In the genomic region with DNA sequence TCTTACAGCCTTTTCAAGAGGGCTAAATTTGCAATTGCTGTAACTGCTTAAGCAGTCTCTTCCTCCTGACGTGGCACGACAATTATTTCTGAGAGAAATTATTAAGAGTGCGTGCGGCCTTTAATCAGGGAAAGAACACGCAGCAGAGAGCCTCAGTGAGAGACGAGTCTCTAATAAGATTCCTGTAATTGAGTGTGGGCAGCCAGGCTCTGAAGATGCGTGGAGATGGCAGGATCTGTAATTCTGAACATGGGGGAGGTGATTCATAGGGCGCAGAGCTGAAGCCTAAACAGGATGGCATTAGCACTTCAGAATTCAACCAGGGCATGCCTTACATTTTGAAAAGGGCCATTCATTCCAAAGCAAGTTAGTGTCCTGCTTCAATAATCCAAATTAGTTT, we compare ENCODE assay signal across 27 mouse cellular contexts. TPM values are rescaled to one million over a fixed set of nuclear protein-coding genes. Genes with fewer than 3 reads are reported as not detected.
A peak's percentile ranks its signal among the peaks of the same experiment; 100 is the strongest.
DNase-seq lines count a peak whose midpoint lies in the region; ATAC-seq and TF ChIP-seq lines count a peak whose summit lies in the region.
"Had no signal": no experiment of that assay in that cellular context is flagged by ENCODE, and none has a peak within 500 bp of the region (broad histone marks: within the 10 kb centered on the region; RNA-seq: fewer than 3 reads in every experiment).

No protein-coding gene starts in this region.

- H3K27ac ChIP-seq in forebrain, embryonic 14.5 days (ENCODE audit: low read depth, low read length): no peak overlapping the region
- no peak overlapping the region for H3K27ac ChIP-seq in forebrain, embryonic 12.5 days
- no peak overlapping the region for H3K27ac ChIP-seq in intestine, embryonic 14.5 days (ENCODE audit: low read depth)
- H3K27ac ChIP-seq in intestine, postnatal 0 days (ENCODE audit: low read depth, low read length): no peak overlapping the region
- H3K27ac ChIP-seq in midbrain, embryonic 16.5 days (ENCODE audit: low read length): no peak overlapping the region
- H3K27ac ChIP-seq: hindbrain, embryonic 15.5 days; kidney, embryonic 15.5 days; limb, embryonic 15.5 days; liver, embryonic 14.5 days; stomach, embryonic 15.5 days had no signal

- H3K9ac ChIP-seq in forebrain, embryonic 14.5 days (ENCODE audit: low read length): no peak overlapping the region
- H3K9ac ChIP-seq in forebrain, embryonic 12.5 days: no peak overlapping the region
- H3K9ac ChIP-seq in intestine, embryonic 14.5 days (ENCODE audit: low read length): no peak overlapping the region
- no peak overlapping the region for H3K9ac ChIP-seq in intestine, postnatal 0 days (ENCODE audit: low read depth, low read length)
- H3K9ac ChIP-seq in midbrain, embryonic 16.5 days (ENCODE audit: low read depth, low read length): no peak overlapping the region
- H3K9ac ChIP-seq: heart, embryonic 12.5 days; hindbrain, embryonic 15.5 days; kidney, embryonic 15.5 days; limb, embryonic 15.5 days; liver, embryonic 14.5 days; lung, embryonic 14.5 days; stomach, embryonic 15.5 days had no signal

- no peak overlapping the region for H3K4me3 ChIP-seq in forebrain, embryonic 14.5 days (ENCODE audit: low read depth, low read length)
- no peak overlapping the region for H3K4me3 ChIP-seq in forebrain, embryonic 12.5 days (replicated peaks)
- H3K4me3 ChIP-seq in intestine, embryonic 14.5 days (ENCODE audit: low read depth, low read length): no peak overlapping the region
- no peak overlapping the region for H3K4me3 ChIP-seq in intestine, postnatal 0 days (ENCODE audit: low read depth, low read length)
- H3K4me3 ChIP-seq in midbrain, embryonic 16.5 days (ENCODE audit: low read depth, low read length): no peak overlapping the region
- H3K4me3 ChIP-seq: heart, embryonic 12.5 days; hindbrain, embryonic 15.5 days; kidney, embryonic 15.5 days; limb, embryonic 15.5 days; stomach, embryonic 15.5 days had no signal

- no peak for TF ChIP-seq CTCF in intestine, postnatal 0 days (IDR thresholded peaks at IDR 0.05; ENCODE audit: low read depth)

- no peaks in the 10 kb centered on the region for H3K9me3 ChIP-seq in forebrain, embryonic 14.5 days (replicated peaks; ENCODE audit: control insufficient read depth, low read length)
- H3K9me3 ChIP-seq in forebrain, embryonic 12.5 days: no peaks in the 10 kb centered on the region
- no peaks in the 10 kb centered on the region for H3K9me3 ChIP-seq in intestine, embryonic 14.5 days (ENCODE audit: control insufficient read depth, low read length)
- H3K9me3 ChIP-seq in intestine, postnatal 0 days (ENCODE audit: control insufficient read depth): no peaks in the 10 kb centered on the region
- no peaks in the 10 kb centered on the region for H3K9me3 ChIP-seq in midbrain, embryonic 16.5 days (replicated peaks; ENCODE audit: control insufficient read depth, low read length, poor library complexity, severe bottlenecking)
- H3K9me3 ChIP-seq: heart, embryonic 12.5 days; hindbrain, embryonic 15.5 days; kidney, embryonic 15.5 days; limb, embryonic 15.5 days; stomach, embryonic 15.5 days had no signal

- H3K4me1 ChIP-seq in forebrain, embryonic 14.5 days (ENCODE audit: control insufficient read depth, insufficient read depth, low read length): 0 out of 2 replicates have a peak, but pooled peaks cover 3% of the 10 kb centered on the region
- H3K4me1 ChIP-seq in forebrain, embryonic 12.5 days: peaks cover 4% of the 10 kb centered on the region; the same call in 1 of the 2 replicates
- H3K4me1 ChIP-seq in intestine, embryonic 14.5 days (replicated peaks; ENCODE audit: control insufficient read depth, insufficient read depth, low read length): no peaks in the 10 kb centered on the region
- H3K4me1 ChIP-seq in intestine, postnatal 0 days (replicated peaks; ENCODE audit: control insufficient read depth, insufficient read depth, low read length): no peaks in the 10 kb centered on the region
- no peaks in the 10 kb centered on the region; the same call in 1 of the 2 replicates for H3K4me1 ChIP-seq in midbrain, embryonic 16.5 days (ENCODE audit: control insufficient read depth, insufficient read depth, low read length)
- H3K4me1 ChIP-seq: heart, embryonic 12.5 days; hindbrain, embryonic 15.5 days; limb, embryonic 15.5 days; stomach, embryonic 15.5 days had no signal

- H3K27me3 ChIP-seq in forebrain, embryonic 14.5 days (replicated peaks; ENCODE audit: control insufficient read depth, insufficient read depth, low read length): no peaks in the 10 kb centered on the region
- no peaks in the 10 kb centered on the region for H3K27me3 ChIP-seq in forebrain, embryonic 12.5 days
- no peaks in the 10 kb centered on the region for H3K27me3 ChIP-seq in intestine, embryonic 14.5 days (replicated peaks; ENCODE audit: control insufficient read depth, insufficient read depth, low read length)
- H3K27me3 ChIP-seq in intestine, postnatal 0 days (replicated peaks; ENCODE audit: control insufficient read depth, insufficient read depth, low read length): no peaks in the 10 kb centered on the region
- no peaks in the 10 kb centered on the region for H3K27me3 ChIP-seq in midbrain, embryonic 16.5 days (ENCODE audit: control insufficient read depth, insufficient read depth, low read depth, low read length)
- H3K27me3 ChIP-seq: heart, embryonic 12.5 days; hindbrain, embryonic 15.5 days; kidney, embryonic 15.5 days; limb, embryonic 15.5 days; stomach, embryonic 15.5 days had no signal

- peak; percentile 29 for DNase-seq in forebrain, embryonic 14.5 days (ENCODE audit: low spot score)
- DNase-seq in intestine, embryonic 14.5 days (ENCODE audit: low spot score): peak; percentile 12
- DNase-seq in Muller cell, postnatal 12 days (ENCODE audit: inconsistent ontology term): peak; percentile 75
- no peak for DNase-seq in testis, postnatal 10 days (ENCODE audit: low spot score)
- no peak for DNase-seq in testis, postnatal 14 days (ENCODE audit: low spot score)
- DNase-seq: adrenal gland, postnatal 25 days; cerebellum, adult 11-12 months; cerebellum, postnatal 14 days; gastrocnemius, postnatal 10 days; heart, postnatal 10 days; kidney, adult 11 months; kidney, postnatal 36 days; layer of hippocampus, adult 9-11 months; lung, embryonic 14.5 days; right cerebral cortex, postnatal 4 days had no signal

- no peak overlapping the region for H3K4me2 ChIP-seq in forebrain, embryonic 14.5 days (ENCODE audit: low read length)
- no peak overlapping the region for H3K4me2 ChIP-seq in forebrain, embryonic 12.5 days
- no peak overlapping the region for H3K4me2 ChIP-seq in intestine, embryonic 14.5 days (ENCODE audit: low read length)
- H3K4me2 ChIP-seq in intestine, postnatal 0 days (replicated peaks; ENCODE audit: low read depth): no peak overlapping the region
- H3K4me2 ChIP-seq in midbrain, embryonic 16.5 days (ENCODE audit: low read length): no peak overlapping the region
- H3K4me2 ChIP-seq: heart, embryonic 12.5 days; hindbrain, embryonic 15.5 days; kidney, embryonic 15.5 days; limb, embryonic 15.5 days; lung, embryonic 14.5 days; stomach, embryonic 15.5 days had no signal

- WGBS in forebrain, embryonic 14.5 days: 27% methylated on average over 8 of the region's 8 CpGs
- 56% methylated on average over 8 of the region's 8 CpGs for WGBS in forebrain, embryonic 12.5 days
- 71% methylated on average over 8 of the region's 8 CpGs for WGBS in intestine, embryonic 14.5 days
- WGBS in intestine, postnatal 0 days: 83% methylated on average over 8 of the region's 8 CpGs
- 39% methylated on average over 8 of the region's 8 CpGs for WGBS in midbrain, embryonic 16.5 days

- H3K36me3 ChIP-seq in forebrain, embryonic 14.5 days (ENCODE audit: control insufficient read depth, insufficient read depth, low read length): no peaks in the 10 kb centered on the region
- H3K36me3 ChIP-seq in forebrain, embryonic 12.5 days (replicated peaks): no peaks in the 10 kb centered on the region
- H3K36me3 ChIP-seq in intestine, embryonic 14.5 days (ENCODE audit: control insufficient read depth, insufficient read depth, low read length): no peaks in the 10 kb centered on the region
- H3K36me3 ChIP-seq in intestine, postnatal 0 days (ENCODE audit: control insufficient read depth, insufficient read depth): no peaks in the 10 kb centered on the region
- H3K36me3 ChIP-seq in midbrain, embryonic 16.5 days (ENCODE audit: control insufficient read depth, insufficient read depth, low read length): no peaks in the 10 kb centered on the region
- H3K36me3 ChIP-seq: heart, embryonic 12.5 days; hindbrain, embryonic 15.5 days; kidney, embryonic 15.5 days; limb, embryonic 15.5 days; stomach, embryonic 15.5 days had no signal

- no peak for ATAC-seq in forebrain, embryonic 14.5 days
- ATAC-seq in forebrain, embryonic 12.5 days (ENCODE audit: low FRiP score): no peak
- ATAC-seq in intestine, embryonic 14.5 days (replicated peaks; ENCODE audit: low FRiP score, low TSS enrichment, low read depth): no peak
- no peak for ATAC-seq in intestine, postnatal 0 days
- ATAC-seq in midbrain, embryonic 16.5 days: peak; percentile 67

RNA-seq across cellular contexts. Expression of a gene that starts 58.0 kb away (rescaled TPM):
- not detected in 2 replicates for polyA plus RNA-seq in forebrain, embryonic 14.5 days (2014; fragmentation: Nextera tagmentation; extraction: Ambion mirVana)
- not detected in 2 replicates for polyA plus RNA-seq in forebrain, embryonic 12.5 days (2016; fragmentation: Nextera tagmentation; extraction: Ambion mirVana)
- polyA plus RNA-seq in intestine, embryonic 14.5 days (2014; fragmentation: Nextera tagmentation; extraction: Ambion mirVana): not detected in 2 replicates
- not detected in 2 replicates for polyA plus RNA-seq in intestine, postnatal 0 days (2015; fragmentation: Nextera tagmentation; extraction: Ambion mirVana)
- polyA plus RNA-seq in midbrain, embryonic 16.5 days (2015; fragmentation: Nextera tagmentation; extraction: Ambion mirVana): not detected in 2 replicates
- polyA plus RNA-seq: embryonic facial prominence, embryonic 11.5 days; forebrain, embryonic 11.5 days; heart, embryonic 12.5 days; kidney, embryonic 15.5 days; limb, embryonic 15.5 days; lung, embryonic 14.5 days; neural tube, embryonic 11.5 days had no signal

RNA-seq across cellular contexts. Expression of a gene that starts 59.1 kb away (rescaled TPM):
- 5.6 and 6.2 TPM in 2 replicates for polyA plus RNA-seq in forebrain, embryonic 14.5 days (2014; fragmentation: Nextera tagmentation; extraction: Ambion mirVana)
- 3.2 and 5.3 TPM in 2 replicates for polyA plus RNA-seq in forebrain, embryonic 12.5 days (2016; fragmentation: Nextera tagmentation; extraction: Ambion mirVana)
- 25.4 and 33.0 TPM in 2 replicates for polyA plus RNA-seq in intestine, embryonic 14.5 days (2014; fragmentation: Nextera tagmentation; extraction: Ambion mirVana)
- 5.1 and 5.4 TPM in 2 replicates for polyA plus RNA-seq in intestine, postnatal 0 days (2015; fragmentation: Nextera tagmentation; extraction: Ambion mirVana)
- polyA plus RNA-seq in midbrain, embryonic 16.5 days (2015; fragmentation: Nextera tagmentation; extraction: Ambion mirVana): 5.5 and 5.6 TPM in 2 replicates

Comparison
In these comparisons a context has a peak if more than half of its experiments do, and no peak if none do; other contexts are left out.
1. DNase-seq: peak in forebrain, embryonic 14.5 days (single experiment), intestine, embryonic 14.5 days (single experiment) and Muller cell, postnatal 12 days (single experiment); none in testis, postnatal 10 days (single experiment) and testis, postnatal 14 days (single experiment).